Mouse (Mus musculus) G1E (cell line): Measurements from ENCODE around the gene Gm14190.

Source experiments
- CTCF ChIP-seq: IDR thresholded peaks from 2 replicates; pipeline ENCODE4 v1.5.1; 2012; ENCODE audit warnings: low read depth, low read length, inconsistent platforms, mixed read lengths
- TAL1 ChIP-seq: conservative IDR thresholded peaks from 2 replicates; pipeline ENCODE4 v1.6.1; 2012; ENCODE audit warnings: low read depth, low read length, inconsistent platforms, mixed read lengths

DNA sequence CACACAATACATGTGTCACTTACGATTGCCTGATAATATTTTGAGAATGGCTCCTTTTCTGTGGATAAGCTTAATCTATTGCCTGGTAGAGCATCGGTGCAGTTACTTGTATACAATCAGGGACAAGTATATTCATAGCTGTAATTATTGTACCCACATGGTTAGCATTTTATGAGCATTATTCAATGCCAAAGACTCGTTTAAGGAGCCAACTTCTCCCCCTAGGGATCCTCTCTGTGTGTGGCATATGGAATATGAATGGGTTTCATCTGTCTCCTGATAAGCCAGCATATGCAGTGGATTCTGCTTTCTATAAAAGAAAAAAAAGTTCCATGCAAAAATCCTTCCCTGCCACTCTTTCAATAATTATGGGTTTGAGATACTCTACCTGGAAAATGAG, 46.2 kb downstream of the Gm14190 start:
- no peak for TF ChIP-seq CTCF
- TF ChIP-seq TAL1 = no peak
